Mouse (Mus musculus) heart, adult 2 months (tissue): Measurements from ENCODE around the gene AC124502.3.

ENCODE experiments used
- CTCF ChIP-seq: fragments of 200-600 bp; IDR thresholded peaks from 2 replicates; pipeline ENCODE4 v1.8.1; 2022; ENCODE audit warnings: antibody characterized with exemption, mild to moderate bottlenecking, moderate library complexity
- POLR2A ChIP-seq: fragments of 200-500 bp; IDR thresholded peaks from 2 replicates; pipeline ENCODE4 v1.6.1; 2011; ENCODE audit warnings: mild to moderate bottlenecking, low read depth, low read length, control low read depth; ENCODE audit not compliant: insufficient read depth

DNA sequence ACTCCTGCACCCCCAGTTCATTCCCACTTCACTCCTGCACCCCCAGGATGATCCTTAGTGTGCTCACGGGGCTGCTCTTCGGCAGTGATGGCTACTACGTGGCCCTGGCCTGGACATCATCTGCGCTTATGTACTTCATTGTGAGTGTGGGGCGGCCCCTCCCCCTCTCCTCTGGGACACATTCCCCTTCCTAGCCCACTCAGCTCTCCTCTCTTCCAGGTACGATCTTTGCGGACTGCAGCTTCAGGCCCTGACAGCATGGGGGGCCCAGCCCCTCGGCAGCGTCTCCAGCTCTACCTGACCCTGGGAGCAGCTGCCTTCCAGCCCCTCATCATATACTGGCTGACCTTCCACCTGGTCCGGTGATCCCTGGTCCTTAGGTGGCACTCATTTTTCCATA, 53.4 kb downstream of the AC124502.3 start:
- TF ChIP-seq CTCF (no peak), POLR2A (no peak)
